Mouse (Mus musculus): ENCODE data around the gene Klhl42. TPM values are rescaled to one million over a fixed set of nuclear protein-coding genes. Genes with fewer than 3 reads are reported as not detected.

Klhl42 gene
- polyA plus RNA-seq, 1 experiment from 2014 or later: 1.6 TPM

DNA sequence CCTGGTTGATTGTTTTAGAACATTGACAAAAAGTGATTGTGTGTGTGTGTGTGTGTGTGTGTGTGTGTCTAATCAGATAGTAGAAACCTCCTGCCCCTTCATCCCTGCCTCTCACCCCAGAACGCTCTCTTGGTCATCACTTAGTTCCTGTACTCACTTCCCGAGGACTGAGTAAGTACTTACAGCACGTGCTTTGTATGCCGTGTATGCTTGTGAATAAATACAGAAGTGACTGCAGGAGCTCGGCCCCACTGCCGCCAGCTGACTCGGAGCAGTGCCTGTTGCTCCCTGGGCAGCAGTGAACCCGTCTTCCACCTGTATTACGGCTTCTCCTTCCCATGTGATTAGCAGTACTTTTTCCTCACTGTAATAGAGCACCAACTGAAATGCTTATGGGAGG lies 38.7 kb upstream of the Klhl42 start:
- Histone ChIP-seq H3K27me3 (ENCODE audit: insufficient read depth, low read length) (no peaks in the 10 kb centered on the region), H3K4me3 (ENCODE audit: low read depth, low read length) (no peak overlapping the region), H3K9me3 (ENCODE audit: low read length) (no peaks in the 10 kb centered on the region), H3K27ac (ENCODE audit: low read depth) (no peak overlapping the region), H3K36me3 (replicated peaks; ENCODE audit: insufficient read depth, low read length) (peaks cover 56% of the 10 kb centered on the region), H3K4me1 (ENCODE audit: insufficient read depth) (no peaks in the 10 kb centered on the region), H3K9ac (replicated peaks) (no peak overlapping the region), H3K4me2 (ENCODE audit: low read depth, low read length) (0 out of 2 replicates have a peak overlapping the region, but pooled peaks have one; percentile 9)
- no peak for TF ChIP-seq EP300 (IDR thresholded peaks at IDR 0.05; ENCODE audit: low read depth)
- TF ChIP-seq CTCF (IDR thresholded peaks at IDR 0.05; ENCODE audit: low read depth): no peak
- ATAC-seq (0 out of 2 replicates have a peak, but pooled peaks have one; percentile 5), DNase-seq (peak; percentile 10)
- 75% methylated on average over 9 of the region's 9 CpGs for WGBS (ENCODE audit: insufficient replicate concordance)

DNA sequence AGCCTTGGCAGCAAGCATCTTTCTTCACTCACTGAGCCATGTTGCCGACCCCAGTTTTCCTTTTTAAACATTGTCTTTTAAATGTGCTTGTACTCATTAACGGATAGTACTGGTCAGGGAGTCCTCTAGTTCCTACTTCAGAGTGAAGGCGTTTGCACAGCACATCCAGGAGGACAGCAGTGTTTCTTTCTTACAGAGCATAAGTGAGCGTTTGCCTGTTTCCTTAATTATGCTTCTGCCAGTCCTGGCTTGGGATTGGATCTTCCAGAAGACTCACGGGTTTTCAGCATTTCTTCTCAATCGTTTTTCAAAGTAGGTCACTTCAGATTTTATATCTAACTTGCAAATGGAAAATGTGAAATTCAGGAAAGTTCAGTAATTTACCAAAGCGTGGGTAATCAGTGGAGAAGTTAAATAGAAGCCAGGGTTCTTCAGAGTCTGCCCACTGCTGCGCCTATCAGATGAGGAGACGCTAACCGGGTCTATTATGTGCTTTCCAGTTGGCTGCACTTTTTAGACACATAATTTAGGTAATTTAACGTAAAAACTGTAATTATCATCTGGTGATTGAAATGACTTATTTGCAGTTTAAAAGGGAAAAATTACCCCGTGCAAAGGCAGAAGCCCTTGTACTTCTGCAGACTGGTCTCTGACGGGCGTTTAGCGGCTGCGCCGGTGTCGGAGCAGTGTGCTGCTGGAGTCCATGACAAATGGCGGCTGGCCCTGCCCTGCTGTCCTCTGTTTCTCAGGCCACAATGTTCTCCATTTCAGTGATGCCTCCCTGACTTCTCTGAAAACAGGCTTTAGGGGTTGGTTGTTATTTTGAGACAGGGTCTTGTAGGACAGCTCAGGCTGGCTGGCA lies 37.2 kb upstream of the Klhl42 start:
- Histone ChIP-seq H3K27ac (ENCODE audit: low read depth) (no peak overlapping the region), H3K4me3 (ENCODE audit: low read depth, low read length) (no peak overlapping the region), H3K4me2 (ENCODE audit: low read depth, low read length) (no peak overlapping the region), H3K9me3 (ENCODE audit: low read length) (no peaks in the 10 kb centered on the region), H3K36me3 (replicated peaks; ENCODE audit: insufficient read depth, low read length) (peaks cover 52% of the 10 kb centered on the region), H3K9ac (replicated peaks) (no peak overlapping the region), H3K27me3 (ENCODE audit: insufficient read depth, low read length) (no peaks in the 10 kb centered on the region), H3K4me1 (ENCODE audit: insufficient read depth) (no peaks in the 10 kb centered on the region)
- peak; percentile 5 for DNase-seq
- ATAC-seq: no peak
- 89% methylated on average over 19 of the region's 19 CpGs for WGBS (ENCODE audit: insufficient replicate concordance)
- TF ChIP-seq CTCF (IDR thresholded peaks at IDR 0.05; ENCODE audit: low read depth) (no peak), EP300 (IDR thresholded peaks at IDR 0.05; ENCODE audit: low read depth) (no peak)

DNA sequence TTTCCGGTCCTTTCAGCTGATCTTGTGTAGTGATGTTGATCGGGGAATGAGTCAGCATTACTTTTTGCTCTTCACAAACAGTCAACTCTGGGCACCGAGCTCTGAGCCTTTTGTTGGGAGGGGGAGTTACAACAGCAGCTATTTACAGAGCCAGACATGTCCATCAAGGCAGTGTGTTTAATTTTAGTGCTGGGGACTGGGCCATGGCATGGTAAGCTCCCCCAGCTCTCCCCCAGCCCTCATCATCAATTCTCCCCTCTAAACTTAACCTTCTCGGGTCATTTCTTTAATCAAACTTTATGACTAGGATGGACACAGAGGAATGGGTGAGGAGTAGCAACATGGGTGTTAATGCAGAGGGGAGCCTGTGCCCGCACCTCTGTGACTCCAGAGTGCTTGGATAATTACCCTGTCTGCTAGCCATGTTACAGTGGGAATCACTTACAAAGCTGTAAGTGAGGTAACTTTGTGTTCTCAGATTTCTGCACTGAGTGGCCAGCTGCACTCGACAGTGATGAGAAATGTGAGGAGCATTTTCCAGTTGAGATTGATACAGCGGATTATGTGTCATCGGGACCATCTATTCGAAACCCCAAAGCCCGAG lies 35.7 kb upstream of the Klhl42 start:
- Histone ChIP-seq H3K9me3 (ENCODE audit: low read length) (no peaks in the 10 kb centered on the region), H3K27ac (ENCODE audit: low read depth) (no peak overlapping the region), H3K36me3 (replicated peaks; ENCODE audit: insufficient read depth, low read length) (peaks cover 42% of the 10 kb centered on the region), H3K4me1 (ENCODE audit: insufficient read depth) (no peaks in the 10 kb centered on the region), H3K4me2 (ENCODE audit: low read depth, low read length) (no peak overlapping the region), H3K27me3 (ENCODE audit: insufficient read depth, low read length) (no peaks in the 10 kb centered on the region), H3K9ac (replicated peaks) (no peak overlapping the region), H3K4me3 (ENCODE audit: low read depth, low read length) (no peak overlapping the region)
- DNase-seq (peak; percentile 9), ATAC-seq (no peak)
- WGBS (ENCODE audit: insufficient replicate concordance): 78% methylated on average over 10 of the region's 10 CpGs
- no peak for TF ChIP-seq CTCF (IDR thresholded peaks at IDR 0.05; ENCODE audit: low read depth)

DNA sequence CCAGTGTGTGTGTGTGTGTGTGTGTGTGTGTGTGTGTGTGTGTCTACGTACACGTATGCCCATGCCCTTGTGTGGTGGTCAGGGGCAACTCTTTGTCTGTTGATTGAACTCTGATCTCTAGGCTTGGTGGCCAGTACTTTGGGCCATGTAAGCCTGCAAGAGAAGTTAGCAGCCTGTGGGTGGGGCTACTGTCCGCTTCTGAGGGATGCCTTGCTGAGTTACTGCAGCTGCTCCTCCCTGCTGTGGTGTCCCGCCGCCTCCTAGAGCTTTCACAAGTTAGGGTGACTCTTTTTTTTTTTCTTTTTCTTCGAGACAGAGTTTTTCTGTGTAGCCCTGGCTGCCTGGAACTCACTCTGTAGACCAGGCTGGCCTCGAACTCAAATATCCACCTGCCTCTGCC lies 31.9 kb upstream of the Klhl42 start:
- no peak for ATAC-seq
- Histone ChIP-seq H3K4me3 (ENCODE audit: low read depth, low read length) (no peak overlapping the region), H3K9me3 (ENCODE audit: low read length) (no peaks in the 10 kb centered on the region), H3K27me3 (ENCODE audit: insufficient read depth, low read length) (no peaks in the 10 kb centered on the region), H3K9ac (replicated peaks) (no peak overlapping the region), H3K4me2 (ENCODE audit: low read depth, low read length) (no peak overlapping the region), H3K27ac (ENCODE audit: low read depth) (no peak overlapping the region), H3K4me1 (ENCODE audit: insufficient read depth) (no peaks in the 10 kb centered on the region), H3K36me3 (replicated peaks; ENCODE audit: insufficient read depth, low read length) (peaks cover 51% of the 10 kb centered on the region)
- TF ChIP-seq CTCF (IDR thresholded peaks at IDR 0.05; ENCODE audit: low read depth): no peak
- TF ChIP-seq EP300 (IDR thresholded peaks at IDR 0.05; ENCODE audit: low read depth): no peak
- 80% methylated on average over 7 of the region's 7 CpGs for WGBS (ENCODE audit: insufficient replicate concordance)
- DNase-seq: peak; percentile 9

DNA sequence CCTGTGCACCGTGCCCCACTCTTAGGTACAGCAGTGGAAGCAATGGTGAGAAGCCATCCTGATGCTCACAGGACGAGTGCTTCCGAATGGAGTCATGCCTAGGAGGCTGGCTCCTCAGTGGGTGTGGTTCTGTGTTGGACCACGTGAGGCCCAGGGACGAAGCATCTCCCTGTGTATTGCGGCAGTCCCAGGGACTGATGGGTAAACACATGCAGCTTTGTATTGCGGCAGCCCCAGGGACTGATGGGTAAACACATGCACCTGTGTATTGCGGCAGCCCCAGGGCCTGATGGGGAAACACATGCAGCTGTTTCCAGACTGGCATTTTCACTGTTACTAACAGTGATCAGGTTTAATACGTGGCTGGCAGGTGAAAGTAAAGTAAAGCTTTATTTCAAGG lies 29.5 kb upstream of the Klhl42 start:
- Histone ChIP-seq H3K4me2 (ENCODE audit: low read depth, low read length) (no peak overlapping the region), H3K27ac (ENCODE audit: low read depth) (no peak overlapping the region), H3K4me3 (ENCODE audit: low read depth, low read length) (no peak overlapping the region), H3K9me3 (ENCODE audit: low read length) (no peaks in the 10 kb centered on the region), H3K27me3 (ENCODE audit: insufficient read depth, low read length) (no peaks in the 10 kb centered on the region), H3K9ac (replicated peaks) (no peak overlapping the region), H3K4me1 (ENCODE audit: insufficient read depth) (no peaks in the 10 kb centered on the region), H3K36me3 (replicated peaks; ENCODE audit: insufficient read depth, low read length) (peaks cover 36% of the 10 kb centered on the region)
- 86% methylated on average over 9 of the region's 9 CpGs for WGBS (ENCODE audit: insufficient replicate concordance)
- DNase-seq (peak; percentile 9), ATAC-seq (no peak)
- TF ChIP-seq CTCF (IDR thresholded peaks at IDR 0.05; ENCODE audit: low read depth) (no peak), EP300 (IDR thresholded peaks at IDR 0.05; ENCODE audit: low read depth) (no peak)

DNA sequence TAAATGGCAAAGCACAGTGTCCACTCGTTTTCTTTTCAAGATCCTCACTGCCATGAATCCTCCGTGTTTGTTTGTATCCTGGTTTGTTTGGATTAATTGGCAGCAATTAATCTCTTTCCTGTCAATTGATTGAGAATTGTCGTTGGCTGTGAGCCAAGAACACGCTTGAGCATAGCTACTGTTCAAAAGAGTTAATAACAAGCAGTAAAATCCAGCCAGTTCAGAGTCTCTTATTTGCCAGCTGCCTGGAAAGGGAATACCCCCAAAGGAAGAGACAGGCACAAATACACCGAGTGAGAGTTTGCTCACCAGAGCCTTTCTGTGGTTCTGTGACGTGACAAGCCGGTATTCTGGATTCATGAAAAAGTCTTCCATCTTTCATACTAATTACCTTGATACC lies 29.1 kb upstream of the Klhl42 start:
- TF ChIP-seq CTCF (IDR thresholded peaks at IDR 0.05; ENCODE audit: low read depth): no peak
- TF ChIP-seq EP300 (IDR thresholded peaks at IDR 0.05; ENCODE audit: low read depth): no peak
- 82% methylated on average over 7 of the region's 7 CpGs for WGBS (ENCODE audit: insufficient replicate concordance)
- Histone ChIP-seq H3K9me3 (ENCODE audit: low read length) (no peaks in the 10 kb centered on the region), H3K36me3 (replicated peaks; ENCODE audit: insufficient read depth, low read length) (peaks cover 39% of the 10 kb centered on the region), H3K4me1 (ENCODE audit: insufficient read depth) (no peaks in the 10 kb centered on the region), H3K27me3 (ENCODE audit: insufficient read depth, low read length) (no peaks in the 10 kb centered on the region), H3K27ac (ENCODE audit: low read depth) (no peak overlapping the region), H3K9ac (replicated peaks) (no peak overlapping the region), H3K4me2 (ENCODE audit: low read depth, low read length) (no peak overlapping the region), H3K4me3 (ENCODE audit: low read depth, low read length) (no peak overlapping the region)
- no peak for ATAC-seq
- peak; percentile 9 for DNase-seq
